Mouse (Mus musculus) intestine, postnatal 0 days (tissue): Measurements from ENCODE around the gene Zfhx2. TPM values are rescaled to one million over a fixed set of nuclear protein-coding genes. Genes with fewer than 3 reads are reported as not detected.
A peak's percentile ranks its signal among the peaks of the same experiment; 100 is the strongest.

ENCODE experiments used
- ATAC-seq: fragments of 200-750 bp; cut with Nextera tagmentation; 2 replicates; pipeline ENCODE4 v1.8.0; 2017; ENCODE audit warnings: mild to moderate bottlenecking, moderate TSS enrichment, moderate library complexity
- H3K27ac ChIP-seq: fragments of 300-500 bp; sonication (generic); 2 replicates; pipeline ENCODE4 v1.5.1; 2014; ENCODE audit warnings: mild to moderate bottlenecking, low read depth, low read length, moderate library complexity
- H3K27me3 ChIP-seq: fragments of 300-500 bp; sonication (generic); replicated peaks from 2 replicates; pipeline ENCODE4 v1.6.1; 2014; ENCODE audit warnings: low read length, mixed read lengths; ENCODE audit not compliant: control insufficient read depth, insufficient read depth
- H3K36me3 ChIP-seq: fragments of 300-500 bp; sonication (generic); 2 replicates; pipeline ENCODE4 v1.6.1; 2014; ENCODE audit warnings: mild to moderate bottlenecking, moderate library complexity; ENCODE audit not compliant: control insufficient read depth, insufficient read depth
- H3K4me1 ChIP-seq: fragments of 300-500 bp; sonication (generic); replicated peaks from 2 replicates; pipeline ENCODE4 v1.6.1; 2014; ENCODE audit warnings: antibody characterized with exemption, low read length, mixed read lengths; ENCODE audit not compliant: control insufficient read depth, insufficient read depth
- H3K4me2 ChIP-seq: fragments of 300-500 bp; sonication (generic); replicated peaks from 2 replicates; pipeline ENCODE4 v1.6.1; 2014; ENCODE audit warnings: low read depth, mild to moderate bottlenecking, moderate library complexity
- H3K4me3 ChIP-seq: fragments of 300-500 bp; sonication (generic); 2 replicates; pipeline ENCODE4 v1.5.1; 2014; ENCODE audit warnings: low read depth, low read length
- H3K9ac ChIP-seq: fragments of 300-500 bp; sonication (generic); 2 replicates; pipeline ENCODE4 v1.6.1; 2014; ENCODE audit warnings: mild to moderate bottlenecking, low read depth, low read length
- H3K9me3 ChIP-seq: fragments of 300-500 bp; sonication (generic); 2 replicates; pipeline ENCODE4 v1.6.1; 2016; ENCODE audit warnings: mixed run types; ENCODE audit not compliant: control insufficient read depth
- CTCF ChIP-seq: sonication (generic); IDR thresholded peaks from 2 replicates; pipeline ENCODE4 v1.5.1; 2016; ENCODE audit warnings: low read depth, mild to moderate bottlenecking, control low read depth, antibody characterized with exemption, moderate library complexity
- WGBS: fragments of 180-500 bp; shearing (Covaris S2); extraction: QIAGEN DNeasy Blood & Tissue Kit; methylation state at CpG from one replicate; pipeline ENCODE4 v1.1.7; 2014; 5-methylcytosine and 5-hydroxymethylcytosine counted together
- polyA plus RNA-seq: library from polyadenylated mRNA; unstranded; fragments of >200 nt; fragmentation: Nextera tagmentation; extraction: Ambion mirVana; gene quantifications from 2 replicates; pipeline ENCODE4 v1.2.1, GENCODE M21; 2015

Zfhx2 gene
- polyA plus RNA-seq, 1 experiment from 2014 or later: 0.87 TPM

DNA sequence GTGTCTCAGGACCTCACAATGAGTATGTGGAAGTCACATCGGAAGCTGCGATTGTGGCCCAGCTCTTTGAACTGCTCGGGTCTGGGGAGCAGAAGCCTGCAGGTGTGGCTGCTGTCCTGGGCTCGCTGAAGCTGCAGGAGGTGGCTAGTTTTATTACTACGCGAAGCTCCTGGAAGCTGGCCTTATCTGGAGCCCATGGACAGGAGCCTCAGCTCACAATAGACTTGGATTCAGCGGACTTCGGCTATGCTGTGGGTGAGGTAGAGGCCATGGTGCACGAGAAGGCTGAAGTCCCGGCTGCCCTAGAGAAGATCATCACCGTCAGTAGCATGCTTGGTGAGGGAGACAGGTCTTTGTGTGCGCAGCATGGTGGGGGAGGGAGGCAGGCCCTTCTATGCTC lies 3.5 kb upstream of the Zfhx2 start:
- peaks cover 23% of the 10 kb centered on the region for H3K36me3 ChIP-seq
- TF ChIP-seq CTCF: no peak
- 0 out of 2 replicates have a peak, but pooled peaks cover 6% of the 10 kb centered on the region for H3K4me1 ChIP-seq
- H3K27me3 ChIP-seq: no peaks in the 10 kb centered on the region
- peak overlapping the region; percentile 73 for H3K9ac ChIP-seq
- H3K4me3 ChIP-seq: peak overlapping the region; percentile 66
- 31% methylated on average over 12 of the region's 12 CpGs for WGBS
- H3K27ac ChIP-seq: peak overlapping the region; percentile 51
- ATAC-seq: peak; percentile 7; the same call in 1 of the 2 replicates
- peak overlapping the region; percentile 69 for H3K4me2 ChIP-seq
- no peaks in the 10 kb centered on the region for H3K9me3 ChIP-seq

DNA sequence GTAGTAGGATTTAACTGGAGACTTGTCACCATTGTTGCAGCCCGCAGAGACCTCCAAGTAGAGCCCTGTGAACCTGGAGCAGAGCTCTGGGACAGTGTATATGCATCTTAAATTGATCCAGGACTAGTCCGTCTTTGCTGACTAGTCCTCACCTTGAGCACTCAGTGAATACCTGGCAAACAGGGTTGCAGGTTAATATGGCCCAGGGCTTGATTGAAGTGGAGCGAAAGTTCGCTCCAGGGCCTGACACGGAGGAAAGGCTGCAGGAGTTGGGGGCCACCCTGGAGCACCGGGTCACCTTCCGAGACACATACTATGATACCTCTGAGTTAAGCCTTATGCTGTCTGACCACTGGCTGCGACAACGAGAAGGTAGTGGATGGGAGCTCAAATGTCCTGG lies 3.1 kb upstream of the Zfhx2 start:
- H3K4me2 ChIP-seq: peak overlapping the region; percentile 69
- H3K4me1 ChIP-seq: 0 out of 2 replicates have a peak, but pooled peaks cover 6% of the 10 kb centered on the region
- peak; percentile 6; the same call in 1 of the 2 replicates for ATAC-seq
- H3K27me3 ChIP-seq: no peaks in the 10 kb centered on the region
- peak overlapping the region; percentile 66 for H3K4me3 ChIP-seq
- peak overlapping the region; percentile 51 for H3K27ac ChIP-seq
- H3K36me3 ChIP-seq: peaks cover 20% of the 10 kb centered on the region
- TF ChIP-seq CTCF: no peak
- WGBS: 31% methylated on average over 9 of the region's 9 CpGs
- H3K9me3 ChIP-seq: no peaks in the 10 kb centered on the region
- H3K9ac ChIP-seq: peak overlapping the region; percentile 73

DNA sequence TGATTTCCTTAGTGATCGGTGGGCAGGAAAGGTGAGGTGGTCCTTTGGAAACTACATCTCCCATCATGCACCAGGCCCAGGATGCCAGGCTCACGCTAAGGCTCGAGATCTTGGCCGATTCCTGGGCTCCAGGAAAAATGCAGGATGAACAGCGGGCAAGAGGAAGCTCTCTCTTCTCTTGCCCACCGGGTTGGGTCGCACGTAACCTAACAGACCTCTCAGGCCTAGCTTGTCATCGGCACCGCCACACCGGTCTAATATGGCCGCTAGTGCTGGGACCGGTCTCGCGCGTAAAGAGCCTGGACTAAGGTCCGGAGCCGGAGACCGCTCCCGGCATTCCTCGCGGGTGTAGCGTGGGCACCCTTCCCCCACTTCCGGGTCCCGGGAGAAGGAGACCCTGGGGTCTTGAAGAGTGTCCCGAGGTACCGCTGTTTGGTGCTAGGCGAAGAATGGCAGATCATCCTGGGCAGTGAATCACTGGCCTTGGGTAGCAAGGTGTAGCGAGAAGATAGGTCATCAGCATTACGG lies 2.6 kb upstream of the Zfhx2 start, which contains the start of gene Thtpa:
TSS of gene Thtpa (plus strand) at position 81 of the 528 bp plus-strand sequence.
- 0 out of 2 replicates have a peak, but pooled peaks cover 6% of the 10 kb centered on the region for H3K4me1 ChIP-seq

DNA sequence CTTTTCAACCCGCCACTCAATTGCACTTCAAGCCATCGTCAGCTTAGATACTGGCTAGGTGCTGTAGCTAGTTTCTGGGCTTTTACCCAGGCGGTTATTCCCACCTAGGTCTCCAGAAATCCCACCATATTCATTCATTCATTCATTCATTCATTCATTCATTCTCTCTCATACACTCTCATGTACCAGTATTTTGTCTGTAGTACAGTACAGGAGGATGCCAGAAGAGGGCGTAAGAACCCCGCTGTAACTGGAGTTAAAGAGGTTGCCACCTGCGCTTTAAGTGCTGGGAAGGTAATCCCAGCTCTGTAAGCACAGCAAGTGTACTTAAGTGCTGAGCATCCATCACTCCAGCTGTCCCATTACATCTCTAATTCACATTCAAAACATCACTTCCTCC lies 1.8 kb upstream of the Zfhx2 start:
- Histone ChIP-seq H3K4me1 (0 out of 2 replicates have a peak, but pooled peaks cover 6% of the 10 kb centered on the region), H3K36me3 (peaks cover 8% of the 10 kb centered on the region), H3K27me3 (no peaks in the 10 kb centered on the region), H3K9ac (no peak overlapping the region), H3K4me3 (no peak overlapping the region), H3K27ac (no peak overlapping the region), H3K9me3 (no peaks in the 10 kb centered on the region), H3K4me2 (peak overlapping the region; percentile 69; the same call in 1 of the 2 replicates)
- WGBS: 49% methylated on average over 6 of the region's 6 CpGs
- ATAC-seq: no peak
- peak; percentile 64 for TF ChIP-seq CTCF

More for the DNA sequence above, 2.6 kb upstream of the Zfhx2 start, which contains the start of gene Thtpa:
- H3K27ac ChIP-seq: peak within 1 kb of the TSS; percentile 51
- 1% methylated on average over 30 of the region's 30 CpGs for WGBS
- H3K36me3 ChIP-seq: peaks cover 15% of the 10 kb centered on the region
- no peaks in the 10 kb centered on the region for H3K9me3 ChIP-seq
- H3K4me2 ChIP-seq: peak within 1 kb of the TSS; percentile 69
- no peak for TF ChIP-seq CTCF
- peak within 1 kb of the TSS; percentile 66 for H3K4me3 ChIP-seq
- peak within 1 kb of the TSS; percentile 73 for H3K9ac ChIP-seq
- H3K27me3 ChIP-seq: no peaks in the 10 kb centered on the region
- ATAC-seq: peak; percentile 55

DNA sequence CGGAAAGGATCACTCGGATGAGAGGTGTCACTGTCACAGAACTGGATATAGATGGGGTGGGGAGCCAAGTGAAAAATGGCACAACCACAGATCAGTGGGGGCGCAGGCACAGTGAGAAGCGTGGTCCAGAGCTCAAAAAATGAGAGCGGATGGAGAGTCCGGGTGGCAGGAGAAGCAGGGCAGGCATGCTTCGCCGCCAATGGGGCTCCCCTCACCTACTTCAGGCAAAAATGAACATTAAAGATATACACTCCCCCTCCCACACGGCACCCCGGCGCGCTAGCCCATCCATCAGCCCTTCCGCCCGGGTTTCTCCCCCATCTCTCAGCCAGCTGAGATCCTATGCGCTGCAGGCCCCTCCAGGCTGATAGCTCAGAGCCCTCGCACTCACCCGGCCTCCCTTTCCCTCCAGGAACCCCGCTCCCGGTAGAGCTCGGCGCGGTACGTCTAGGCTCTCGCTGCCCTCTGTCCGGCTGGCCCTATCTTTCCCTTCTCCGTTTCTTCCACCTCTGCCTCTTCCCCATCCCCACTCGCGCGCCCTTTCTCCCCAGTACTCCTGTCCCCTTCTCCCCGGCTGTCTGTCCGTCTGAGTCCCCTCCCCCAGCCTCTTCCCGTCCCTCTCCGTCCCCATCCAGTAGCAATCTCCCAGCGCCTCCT lies 787 bp downstream of the Zfhx2 start:
- 6% methylated on average over 34 of the region's 34 CpGs for WGBS
- TF ChIP-seq CTCF: no peak
- ATAC-seq: no peak

DNA sequence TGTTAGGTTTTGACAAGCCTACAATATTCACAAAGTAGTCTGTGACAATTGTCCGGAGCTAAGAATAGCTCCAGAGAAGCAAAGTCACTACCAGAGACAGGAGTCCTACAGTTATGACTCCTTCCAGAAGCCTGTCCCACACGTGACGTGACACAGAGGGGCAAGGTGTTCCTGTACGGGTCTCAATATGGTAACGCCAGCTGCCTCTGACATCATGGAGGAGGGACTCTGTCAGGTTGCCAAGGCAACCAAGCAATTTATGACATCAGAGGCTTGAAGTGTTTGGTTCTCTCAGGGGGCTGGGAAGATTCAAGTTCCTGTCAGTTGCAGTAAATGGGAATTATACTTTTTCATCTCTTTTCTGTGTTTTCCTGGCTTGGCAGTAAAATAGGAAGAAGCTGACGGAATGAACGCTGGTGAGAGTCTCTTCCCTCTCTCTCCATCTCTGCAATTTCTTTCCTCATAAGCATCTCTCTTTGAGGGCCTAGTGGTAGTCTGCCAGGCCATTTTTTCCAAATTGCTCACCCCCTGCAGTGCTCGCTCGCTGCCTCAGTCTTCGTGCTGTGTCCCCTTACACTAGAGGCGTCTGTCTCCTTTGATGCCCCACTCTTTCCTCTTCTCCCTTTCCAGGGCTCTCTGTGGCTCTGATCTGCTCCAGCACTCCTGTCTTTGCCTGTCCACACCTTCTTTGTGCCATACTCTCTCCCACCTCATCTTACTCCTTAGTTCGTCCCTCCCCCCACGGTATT lies 2.8 kb downstream of the Zfhx2 start:
- 63% methylated on average over 13 of the region's 13 CpGs for WGBS

More for the DNA sequence above, 787 bp downstream of the Zfhx2 start:
- H3K4me1 ChIP-seq: 0 out of 2 replicates have a peak, but pooled peaks cover 6% of the 10 kb centered on the region
- H3K27ac ChIP-seq: 0 out of 2 replicates have a peak overlapping the region, but pooled peaks have one; percentile 37
- peak overlapping the region; percentile 76 for H3K4me2 ChIP-seq
- H3K9ac ChIP-seq: peak overlapping the region; percentile 40
- H3K27me3 ChIP-seq: no peaks in the 10 kb centered on the region
- H3K36me3 ChIP-seq: no peaks in the 10 kb centered on the region
- H3K9me3 ChIP-seq: no peaks in the 10 kb centered on the region
- H3K4me3 ChIP-seq: peak overlapping the region; percentile 56

More for the DNA sequence above, 2.8 kb downstream of the Zfhx2 start:
- H3K27me3 ChIP-seq: no peaks in the 10 kb centered on the region
- no peak overlapping the region for H3K4me2 ChIP-seq
- H3K4me3 ChIP-seq: no peak overlapping the region
- H3K36me3 ChIP-seq: no peaks in the 10 kb centered on the region
- no peak overlapping the region for H3K27ac ChIP-seq
- H3K9me3 ChIP-seq: no peaks in the 10 kb centered on the region
- TF ChIP-seq CTCF: no peak
- ATAC-seq: no peak
- H3K4me1 ChIP-seq: no peaks in the 10 kb centered on the region
- H3K9ac ChIP-seq: no peak overlapping the region
